Mouse (Mus musculus) 3134 (cell line): ENCODE data around the gene Cep41.

Experiments
- DNase-seq: peaks from one replicate; pipeline ENCODE4 v3.0.0-alpha.2; 2011; ENCODE audit warnings: low spot score; ENCODE audit not compliant: insufficient read length; ENCODE audit errors: extremely low read depth

Cep41 gene

GRCm38 (mm10) chr6:30675281-30675771 lies 18.2 kb downstream of the Cep41 start:
- DNase-seq = no peak

GRCm38 (mm10) chr6:30674714-30675280 lies 18.8 kb downstream of the Cep41 start:
- no peak for DNase-seq

DNA sequence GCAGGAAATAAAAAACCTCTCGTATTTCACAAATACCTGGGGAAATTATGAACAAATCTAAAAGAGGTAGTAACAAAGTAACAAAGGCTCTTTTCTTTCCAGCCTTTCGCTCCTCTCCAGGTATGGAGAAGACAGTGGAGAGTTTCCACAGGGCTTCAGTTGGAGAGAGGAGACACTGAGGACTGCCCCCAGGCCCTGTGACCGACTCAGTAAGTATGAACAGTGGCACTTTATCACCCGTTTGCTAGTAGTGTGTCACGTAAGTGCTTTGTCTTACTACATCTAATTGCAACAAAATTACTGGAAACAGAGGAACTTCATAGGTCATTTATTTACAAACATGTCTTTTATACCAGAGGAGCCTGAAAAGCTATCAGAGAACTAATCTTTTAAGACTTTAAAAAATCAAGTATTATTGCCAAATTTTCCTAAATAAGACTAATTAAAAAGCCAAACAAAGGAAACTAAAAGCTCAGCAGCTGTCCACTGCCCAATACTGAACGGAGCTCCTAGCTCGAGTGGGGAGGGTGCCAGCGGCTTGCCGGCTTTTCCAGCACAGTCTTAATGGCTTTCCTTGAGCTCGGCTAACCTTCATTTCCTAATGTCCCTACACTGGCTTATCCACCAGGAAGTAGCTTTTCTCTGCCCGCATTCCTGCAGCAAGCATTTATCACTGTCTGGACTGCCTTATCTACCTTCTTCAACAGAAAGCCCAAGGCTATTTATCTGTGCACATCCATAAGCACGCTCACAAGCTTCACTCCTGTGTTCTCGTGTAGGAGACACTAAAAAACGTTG lies 19.6 kb downstream of the Cep41 start:
- no peak for DNase-seq

GRCm38 (mm10) chr6:30671696-30672095 lies 21.9 kb downstream of the Cep41 start:
- DNase-seq = no peak

DNA sequence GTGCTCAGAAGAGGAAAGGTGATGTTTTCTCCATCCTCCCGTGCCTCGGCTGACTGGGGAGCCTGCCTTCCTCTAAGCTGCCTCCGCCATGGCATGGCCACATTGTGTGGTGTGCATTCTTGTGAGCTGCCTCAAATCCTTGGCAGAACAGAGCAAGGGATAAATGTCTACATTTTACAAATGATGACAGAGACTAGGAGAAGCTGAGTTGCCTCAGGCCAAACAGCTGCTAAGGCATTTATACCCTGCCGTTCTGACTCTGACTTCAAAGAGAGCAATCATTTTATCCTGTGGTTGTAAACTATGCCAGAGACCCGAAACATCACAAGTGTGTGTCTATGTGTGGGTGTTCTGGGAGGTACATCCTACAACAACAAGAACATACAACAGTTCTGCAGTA lies 26.0 kb downstream of the Cep41 start:
- no peak for DNase-seq

GRCm38 (mm10) chr6:30666043-30666442 lies 27.5 kb downstream of the Cep41 start:
- no peak for DNase-seq

- no peak for DNase-seq
Measured at GRCm38 (mm10) chr6:30665296-30665695, 28.3 kb downstream of the Cep41 start.

DNA sequence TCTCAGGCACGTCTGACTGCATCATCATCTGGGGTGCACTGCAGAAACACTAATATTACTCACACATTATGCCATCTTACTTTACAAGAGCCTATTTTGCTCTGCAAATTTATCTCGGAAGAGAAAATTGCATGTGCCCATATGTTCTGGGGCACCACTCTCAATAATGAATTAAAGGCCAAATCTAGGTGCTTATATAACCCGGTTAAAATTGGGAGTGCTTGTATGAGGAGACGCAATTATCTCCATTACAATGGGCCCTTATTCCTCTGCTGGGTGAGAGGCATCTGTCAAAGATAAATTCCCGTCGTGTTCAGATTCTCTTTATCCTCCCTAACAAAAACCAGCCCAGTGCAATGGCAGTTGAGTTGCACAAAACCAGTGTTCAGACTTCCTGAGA lies 28.8 kb downstream of the Cep41 start:
- no peak for DNase-seq

GRCm38 (mm10) chr6:30658619-30659018 lies 34.9 kb downstream of the Cep41 start:
- no peak for DNase-seq

- DNase-seq = no peak
Measured at GRCm38 (mm10) chr6:30657279-30657678, 36.3 kb downstream of the Cep41 start.

DNA sequence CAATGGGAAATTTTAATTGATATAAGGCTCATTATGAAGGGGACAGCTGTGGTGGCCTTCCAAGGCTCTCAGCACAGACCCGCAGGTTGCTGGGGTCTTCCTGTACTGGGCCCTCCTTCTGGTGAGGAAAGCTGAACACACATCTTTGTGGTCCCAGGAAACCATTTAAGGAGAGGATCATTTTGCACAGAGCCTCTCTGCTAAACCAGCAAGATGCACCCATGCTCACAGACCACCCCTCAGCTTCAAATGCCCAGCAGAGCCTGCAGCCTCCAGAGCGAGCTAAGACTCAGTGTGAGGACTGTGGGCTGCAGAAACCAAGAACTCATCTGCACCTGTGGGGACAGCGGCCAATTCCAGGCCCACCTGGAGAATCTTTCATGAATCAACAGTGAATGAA lies 38.6 kb downstream of the Cep41 start:
- DNase-seq = no peak

- DNase-seq = no peak
Measured at GRCm38 (mm10) chr6:30654402-30654859, 39.1 kb downstream of the Cep41 start.

GRCm38 (mm10) chr6:30653518-30653917 lies 40.0 kb downstream of the Cep41 start:
- DNase-seq = no peak

DNA sequence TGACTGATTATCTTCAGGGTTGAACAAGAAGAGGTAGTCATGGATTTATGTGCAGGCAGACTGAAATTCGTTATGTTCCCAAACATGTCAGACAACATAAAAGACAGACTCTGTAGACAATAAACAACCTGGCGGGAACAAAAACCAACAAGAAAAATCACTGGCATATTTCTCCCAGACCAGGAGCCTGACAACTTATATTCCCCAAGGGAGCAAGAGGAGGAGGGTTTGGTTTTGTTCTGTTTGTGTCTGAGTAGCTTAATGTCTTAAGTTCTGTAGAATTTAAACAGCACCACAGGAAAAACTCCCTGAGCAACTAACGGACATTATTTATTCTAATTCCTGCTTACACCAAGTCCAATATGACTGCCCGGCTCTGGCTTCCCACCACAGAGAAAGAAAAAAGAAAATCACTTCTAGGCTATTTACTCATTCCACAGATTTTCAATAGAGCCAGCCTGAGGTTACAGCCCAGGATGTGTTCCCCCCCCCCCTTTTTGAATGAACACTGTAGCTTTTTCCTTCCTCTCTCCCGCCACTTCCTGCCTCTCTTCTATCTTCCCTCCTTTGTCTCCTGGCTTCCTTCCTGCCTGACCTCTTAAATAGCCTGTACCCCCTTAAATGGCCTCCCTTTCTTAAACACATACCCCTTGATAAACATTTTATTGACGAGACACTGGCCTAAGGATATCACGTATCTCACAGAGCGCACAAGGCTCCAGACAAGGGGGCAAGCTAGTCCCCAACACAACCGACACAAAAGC lies 40.9 kb downstream of the Cep41 start:
- no peak for DNase-seq

- no peak for DNase-seq
Measured at GRCm38 (mm10) chr6:30649651-30650296, 43.8 kb downstream of the Cep41 start.

DNA sequence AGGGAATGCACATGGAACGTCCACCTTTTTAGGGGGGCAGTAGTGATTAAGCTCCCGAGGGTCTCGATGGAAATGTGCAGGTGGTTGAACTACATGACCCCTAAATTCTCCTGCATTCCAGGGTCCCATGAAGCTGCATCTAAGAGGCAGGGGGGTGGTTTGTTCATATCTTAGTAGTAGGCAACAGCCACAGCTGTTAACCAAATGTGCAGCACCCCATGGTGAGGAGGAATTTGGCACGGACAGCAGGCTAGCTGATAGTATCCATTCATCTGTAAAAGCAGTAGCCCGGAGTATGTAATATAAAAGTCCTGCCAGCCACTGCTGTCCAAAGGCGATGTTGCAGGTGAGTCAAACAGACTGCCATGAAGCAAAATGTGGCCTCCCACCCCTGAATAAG lies 48.2 kb downstream of the Cep41 start:
- DNase-seq = no peak

DNA sequence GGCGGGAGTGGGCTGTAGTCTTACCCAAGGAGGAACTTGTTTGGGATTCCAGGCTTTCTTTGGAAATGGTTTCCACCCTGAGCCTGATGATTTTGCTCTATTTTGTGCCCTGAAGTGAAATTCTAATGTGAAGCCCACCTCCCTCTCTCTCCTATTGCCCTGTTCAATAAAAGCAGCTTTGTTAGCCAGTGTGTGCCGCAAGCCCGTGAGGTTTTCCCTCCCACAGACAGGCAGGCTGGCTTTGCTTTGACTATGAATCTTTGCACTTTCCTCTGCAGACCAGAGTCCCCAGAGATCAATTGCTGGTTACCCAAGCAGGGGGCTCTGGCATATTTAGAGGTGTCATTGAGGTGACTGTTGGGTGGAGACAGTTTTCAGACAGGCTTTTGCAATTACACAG lies 49.1 kb downstream of the Cep41 start:
- DNase-seq = no peak

GRCm38 (mm10) chr6:30643694-30644460 lies 49.7 kb downstream of the Cep41 start:
- DNase-seq = no peak

GRCm38 (mm10) chr6:30638674-30639268 lies 54.8 kb downstream of the Cep41 start, which contains the start of gene Cpa1:
Gene Cpa1 (plus strand): TSS chr6:30639218.
- no peak for DNase-seq
